Mouse (Mus musculus): ENCODE measurements around the gene Tshz2. TPM values are rescaled to one million over a fixed set of nuclear protein-coding genes. Genes with fewer than 3 reads are reported as not detected.

The Tshz2 gene
- polyA plus RNA-seq, 1 experiment from 2014 or later = 22.8 TPM

DNA sequence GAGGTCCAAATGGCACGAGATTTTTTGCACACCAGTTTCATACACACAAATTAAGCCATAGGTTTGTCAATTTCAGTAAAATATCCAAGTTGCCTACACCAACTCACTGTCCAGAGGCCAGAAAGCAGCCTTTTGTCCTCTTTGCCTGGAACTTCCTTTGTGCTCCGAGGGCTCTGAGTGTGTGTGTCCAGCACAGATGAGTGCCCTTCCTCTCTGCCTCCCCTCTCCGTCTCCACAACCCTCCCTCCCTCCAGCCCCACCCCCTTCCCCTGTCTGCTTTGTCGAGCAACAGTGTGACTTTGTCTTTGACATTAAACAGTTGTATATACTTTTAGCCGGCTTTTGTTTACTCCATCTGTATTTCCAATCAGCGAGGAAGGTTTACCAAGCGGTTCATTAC, 201.8 kb downstream of the Tshz2 start:
- no peak for ATAC-seq
- Histone ChIP-seq H3K36me3 (ENCODE audit: control insufficient read depth, insufficient read depth, low read length) (no peaks in the 10 kb centered on the region), H3K27ac (ENCODE audit: low read length) (no peak overlapping the region), H3K4me2 (ENCODE audit: low read length) (no peak overlapping the region), H3K4me3 (ENCODE audit: low read depth, low read length) (no peak overlapping the region), H3K4me1 (ENCODE audit: control insufficient read depth, insufficient read depth, low read length) (no peaks in the 10 kb centered on the region), H3K9me3 (replicated peaks; ENCODE audit: control insufficient read depth, low read length, poor library complexity, severe bottlenecking) (no peaks in the 10 kb centered on the region), H3K9ac (ENCODE audit: low read depth, low read length) (no peak overlapping the region), H3K27me3 (ENCODE audit: control insufficient read depth, insufficient read depth, low read depth, low read length) (no peaks in the 10 kb centered on the region)
- 35% methylated on average over 7 of the region's 7 CpGs for WGBS

DNA sequence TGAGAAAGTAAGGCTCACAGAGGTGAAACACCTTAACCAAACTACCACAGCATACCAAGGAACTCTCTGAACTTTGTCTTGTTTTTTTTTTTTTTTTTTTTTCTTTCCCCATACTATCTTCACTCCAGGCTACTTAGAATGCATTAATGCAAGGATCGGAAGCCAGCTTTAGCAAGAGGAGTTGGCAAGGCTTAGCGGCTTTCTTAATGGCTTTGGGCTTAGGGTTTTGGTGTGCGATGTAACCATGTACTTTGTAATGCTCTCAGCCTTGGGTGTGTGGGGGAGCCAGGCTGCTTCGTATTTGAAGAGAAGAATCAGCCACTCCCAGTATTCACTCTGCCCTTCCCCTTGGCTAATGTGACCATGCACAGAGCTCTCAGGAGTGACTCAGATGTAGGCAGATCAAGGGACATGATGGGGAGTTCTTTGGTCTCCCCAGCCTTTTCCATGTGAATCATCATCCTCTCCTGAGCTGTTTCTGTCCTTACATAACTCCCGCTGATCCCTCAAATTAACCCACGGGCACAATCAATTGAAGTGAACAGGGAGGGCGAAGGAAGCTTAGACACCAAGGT, 204.3 kb downstream of the Tshz2 start:
- Histone ChIP-seq H3K9ac (ENCODE audit: low read depth, low read length) (no peak overlapping the region), H3K9me3 (replicated peaks; ENCODE audit: control insufficient read depth, low read length, poor library complexity, severe bottlenecking) (no peaks in the 10 kb centered on the region), H3K27me3 (ENCODE audit: control insufficient read depth, insufficient read depth, low read depth, low read length) (no peaks in the 10 kb centered on the region), H3K27ac (ENCODE audit: low read length) (no peak overlapping the region), H3K4me3 (ENCODE audit: low read depth, low read length) (no peak overlapping the region), H3K4me1 (ENCODE audit: control insufficient read depth, insufficient read depth, low read length) (no peaks in the 10 kb centered on the region), H3K36me3 (ENCODE audit: control insufficient read depth, insufficient read depth, low read length) (no peaks in the 10 kb centered on the region), H3K4me2 (ENCODE audit: low read length) (no peak overlapping the region)
- no peak for ATAC-seq
- WGBS = 68% methylated on average over 7 of the region's 7 CpGs

DNA sequence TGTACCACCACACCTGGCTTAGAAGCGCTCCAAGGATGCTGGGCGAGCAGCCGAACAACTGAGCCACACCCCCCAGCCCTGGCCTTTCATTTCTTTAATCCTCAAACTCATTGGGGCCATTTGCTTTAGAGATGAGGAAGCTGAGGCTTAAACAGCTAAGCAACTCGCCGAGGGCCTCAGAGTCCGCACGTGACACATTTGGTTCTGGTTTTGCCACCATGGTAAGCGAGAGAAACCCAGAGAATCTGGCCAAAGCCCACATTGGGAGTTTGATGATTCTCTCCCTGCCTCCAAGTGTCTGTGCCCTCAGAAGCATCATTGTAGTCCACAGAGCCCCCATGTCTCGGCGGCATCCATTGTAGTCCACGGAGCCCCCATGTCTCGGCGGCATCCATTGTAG, 205.7 kb downstream of the Tshz2 start:
- Histone ChIP-seq H3K4me3 (ENCODE audit: low read depth, low read length) (no peak overlapping the region), H3K36me3 (ENCODE audit: control insufficient read depth, insufficient read depth, low read length) (no peaks in the 10 kb centered on the region), H3K4me2 (ENCODE audit: low read length) (no peak overlapping the region), H3K9me3 (replicated peaks; ENCODE audit: control insufficient read depth, low read length, poor library complexity, severe bottlenecking) (no peaks in the 10 kb centered on the region), H3K27ac (ENCODE audit: low read length) (no peak overlapping the region), H3K27me3 (ENCODE audit: control insufficient read depth, insufficient read depth, low read depth, low read length) (no peaks in the 10 kb centered on the region), H3K4me1 (ENCODE audit: control insufficient read depth, insufficient read depth, low read length) (no peaks in the 10 kb centered on the region), H3K9ac (ENCODE audit: low read depth, low read length) (no peak overlapping the region)
- 90% methylated on average over 13 of the region's 13 CpGs for WGBS
- ATAC-seq = no peak

DNA sequence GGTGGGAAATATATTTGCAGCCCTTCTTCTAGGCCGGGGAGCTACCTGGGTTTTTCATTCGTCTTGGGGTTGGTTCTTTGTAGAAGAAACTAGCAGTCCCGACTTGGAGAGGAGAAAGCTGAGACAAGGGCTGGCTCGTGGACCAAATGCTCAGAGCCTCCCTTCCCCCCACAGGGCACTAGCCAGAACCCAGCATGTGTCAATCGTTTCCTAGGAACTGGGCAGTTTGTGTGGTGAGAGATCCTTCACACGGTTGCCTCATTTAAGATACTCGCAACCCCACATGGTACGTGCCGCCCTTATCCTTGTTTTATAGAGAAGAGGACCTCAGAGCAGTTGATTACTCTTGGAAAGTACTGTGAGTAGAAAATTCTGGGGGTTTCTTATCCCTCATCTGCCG, 208.6 kb downstream of the Tshz2 start:
- Histone ChIP-seq H3K4me1 (ENCODE audit: control insufficient read depth, insufficient read depth, low read length) (no peaks in the 10 kb centered on the region), H3K36me3 (ENCODE audit: control insufficient read depth, insufficient read depth, low read length) (no peaks in the 10 kb centered on the region), H3K9me3 (replicated peaks; ENCODE audit: control insufficient read depth, low read length, poor library complexity, severe bottlenecking) (no peaks in the 10 kb centered on the region), H3K27me3 (ENCODE audit: control insufficient read depth, insufficient read depth, low read depth, low read length) (no peaks in the 10 kb centered on the region), H3K9ac (ENCODE audit: low read depth, low read length) (no peak overlapping the region), H3K27ac (ENCODE audit: low read length) (no peak overlapping the region), H3K4me2 (ENCODE audit: low read length) (no peak overlapping the region), H3K4me3 (ENCODE audit: low read depth, low read length) (no peak overlapping the region)
- ATAC-seq = no peak
- WGBS = 76% methylated on average over 10 of the region's 10 CpGs

DNA sequence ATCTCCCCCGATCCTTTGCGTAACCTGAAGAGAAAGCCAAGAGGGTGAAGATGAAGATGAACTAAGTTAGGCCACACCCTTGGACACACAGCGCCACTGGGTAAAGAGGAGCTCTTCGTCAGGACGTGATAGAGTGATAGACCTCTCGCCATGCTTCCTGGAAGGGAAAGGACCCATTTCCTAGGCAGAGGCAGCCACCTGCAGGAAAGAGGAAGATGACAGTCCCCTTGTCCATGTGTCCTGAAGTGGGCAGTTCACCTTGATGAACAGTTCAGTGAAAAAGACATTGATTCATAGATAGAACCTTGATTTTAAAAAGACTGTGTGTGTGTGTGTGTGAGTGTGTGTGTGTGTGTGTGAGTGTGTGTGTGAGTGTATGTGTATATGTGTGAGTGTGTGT, 209.7 kb downstream of the Tshz2 start:
- H3K9ac ChIP-seq (ENCODE audit: low read depth, low read length) = no peak overlapping the region
- H3K4me3 ChIP-seq (ENCODE audit: low read depth, low read length) = no peak overlapping the region
- H3K27me3 ChIP-seq (ENCODE audit: control insufficient read depth, insufficient read depth, low read depth, low read length) = no peaks in the 10 kb centered on the region
- no peaks in the 10 kb centered on the region for H3K4me1 ChIP-seq (ENCODE audit: control insufficient read depth, insufficient read depth, low read length)
- WGBS = 80% methylated on average over 6 of the region's 6 CpGs
- H3K36me3 ChIP-seq (ENCODE audit: control insufficient read depth, insufficient read depth, low read length) = no peaks in the 10 kb centered on the region
- ATAC-seq = no peak
- H3K9me3 ChIP-seq (replicated peaks; ENCODE audit: control insufficient read depth, low read length, poor library complexity, severe bottlenecking) = no peaks in the 10 kb centered on the region
- H3K4me2 ChIP-seq (ENCODE audit: low read length) = no peak overlapping the region
- H3K27ac ChIP-seq (ENCODE audit: low read length) = no peak overlapping the region

DNA sequence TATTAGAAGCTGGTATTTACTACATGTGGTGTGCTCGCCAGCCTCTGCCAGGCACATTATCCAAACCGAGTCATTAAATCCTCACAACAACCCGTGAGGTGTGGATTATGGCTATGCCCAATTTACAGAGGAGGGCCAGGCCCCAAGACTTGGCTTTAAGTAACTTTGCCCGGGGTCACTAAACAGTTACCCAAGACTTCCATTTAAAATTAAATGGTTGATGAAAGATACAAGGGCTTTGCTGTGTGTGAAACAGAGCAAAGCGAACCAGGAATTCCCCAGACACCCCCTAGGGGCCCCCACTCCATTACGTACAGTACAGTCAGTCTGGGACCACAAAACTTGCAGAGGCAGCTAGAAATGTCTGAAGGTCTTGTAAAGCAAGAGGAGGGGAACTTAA, 210.7 kb downstream of the Tshz2 start:
- Histone ChIP-seq H3K27ac (ENCODE audit: low read length) (no peak overlapping the region), H3K27me3 (ENCODE audit: control insufficient read depth, insufficient read depth, low read depth, low read length) (no peaks in the 10 kb centered on the region), H3K36me3 (ENCODE audit: control insufficient read depth, insufficient read depth, low read length) (no peaks in the 10 kb centered on the region), H3K4me3 (ENCODE audit: low read depth, low read length) (no peak overlapping the region), H3K9ac (ENCODE audit: low read depth, low read length) (no peak overlapping the region), H3K9me3 (replicated peaks; ENCODE audit: control insufficient read depth, low read length, poor library complexity, severe bottlenecking) (no peaks in the 10 kb centered on the region), H3K4me2 (ENCODE audit: low read length) (no peak overlapping the region), H3K4me1 (ENCODE audit: control insufficient read depth, insufficient read depth, low read length) (no peaks in the 10 kb centered on the region)
- WGBS = 84% methylated on average over 6 of the region's 6 CpGs
- no peak for ATAC-seq

DNA sequence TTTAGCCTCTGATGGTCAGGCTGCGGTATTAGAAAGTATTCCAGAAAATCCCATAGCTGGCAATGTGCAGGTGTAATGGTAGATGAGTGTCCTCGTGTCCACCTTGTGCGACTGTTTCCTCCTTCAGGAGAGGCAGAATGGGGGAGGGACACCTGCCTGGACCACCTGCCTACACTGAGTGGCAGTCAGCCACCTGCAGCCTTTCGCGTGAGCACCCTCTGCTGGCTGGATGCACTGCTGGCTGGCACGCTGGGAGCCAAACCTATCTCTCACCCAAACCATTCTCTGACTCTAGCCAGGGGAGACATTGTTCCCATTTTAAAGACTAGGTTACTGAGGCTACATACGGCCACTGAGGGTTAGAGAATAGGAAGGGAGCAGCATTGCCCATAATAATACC, 216.3 kb downstream of the Tshz2 start:
- Histone ChIP-seq H3K27me3 (ENCODE audit: control insufficient read depth, insufficient read depth, low read depth, low read length) (no peaks in the 10 kb centered on the region), H3K4me2 (ENCODE audit: low read length) (no peak overlapping the region), H3K36me3 (ENCODE audit: control insufficient read depth, insufficient read depth, low read length) (no peaks in the 10 kb centered on the region), H3K4me3 (ENCODE audit: low read depth, low read length) (no peak overlapping the region), H3K27ac (ENCODE audit: low read length) (no peak overlapping the region), H3K9ac (ENCODE audit: low read depth, low read length) (no peak overlapping the region), H3K4me1 (ENCODE audit: control insufficient read depth, insufficient read depth, low read length) (no peaks in the 10 kb centered on the region), H3K9me3 (replicated peaks; ENCODE audit: control insufficient read depth, low read length, poor library complexity, severe bottlenecking) (no peaks in the 10 kb centered on the region)
- ATAC-seq = 0 out of 2 replicates have a peak, but pooled peaks have one; percentile 28
- 37% methylated on average over 7 of the region's 7 CpGs for WGBS

DNA sequence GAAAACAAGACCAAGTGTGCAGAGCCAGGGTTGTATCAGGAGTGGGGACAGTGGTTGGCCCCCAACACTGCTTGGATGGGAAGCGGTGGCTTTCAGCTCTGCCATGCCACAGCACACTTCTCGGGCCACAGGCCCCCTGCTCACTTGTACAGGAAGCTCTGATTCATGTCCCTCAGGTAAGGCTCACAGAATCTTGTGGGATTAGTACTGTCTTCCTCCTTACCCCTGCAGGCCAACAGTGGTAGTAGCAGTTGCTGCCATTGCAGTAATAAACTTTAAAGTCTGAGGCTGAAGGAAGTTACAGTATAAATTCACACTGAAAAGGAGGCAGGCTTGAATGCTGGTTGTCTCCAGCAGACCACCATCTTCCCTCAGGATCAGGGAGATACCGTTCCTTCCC, 216.7 kb downstream of the Tshz2 start:
- Histone ChIP-seq H3K27me3 (ENCODE audit: control insufficient read depth, insufficient read depth, low read depth, low read length) (no peaks in the 10 kb centered on the region), H3K9ac (ENCODE audit: low read depth, low read length) (no peak overlapping the region)
- WGBS = 78% methylated on average over 3 of the region's 3 CpGs

DNA sequence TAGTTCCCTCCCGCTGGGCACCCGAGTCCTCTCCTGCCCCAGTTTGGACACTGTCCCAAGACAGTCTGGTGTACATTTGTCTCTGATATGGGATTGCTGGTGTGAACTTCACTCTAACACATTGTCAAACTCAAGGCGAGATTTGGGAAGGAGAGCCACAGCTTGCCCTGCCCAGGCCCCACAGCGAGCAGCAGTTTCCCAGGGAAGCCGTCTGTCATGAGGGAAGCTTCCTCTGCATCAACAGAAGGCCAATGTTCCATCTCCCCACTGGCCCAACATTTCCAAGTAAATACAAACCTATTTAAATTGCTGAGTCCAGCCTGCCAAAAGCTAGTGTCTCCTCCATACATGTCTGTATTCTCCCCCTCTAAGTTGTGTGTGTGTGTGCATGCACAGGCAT, 218.8 kb downstream of the Tshz2 start:
- Histone ChIP-seq H3K4me3 (ENCODE audit: low read depth, low read length) (no peak overlapping the region), H3K9me3 (replicated peaks; ENCODE audit: control insufficient read depth, low read length, poor library complexity, severe bottlenecking) (no peaks in the 10 kb centered on the region), H3K4me1 (ENCODE audit: control insufficient read depth, insufficient read depth, low read length) (no peaks in the 10 kb centered on the region), H3K36me3 (ENCODE audit: control insufficient read depth, insufficient read depth, low read length) (no peaks in the 10 kb centered on the region), H3K27me3 (ENCODE audit: control insufficient read depth, insufficient read depth, low read depth, low read length) (no peaks in the 10 kb centered on the region), H3K27ac (ENCODE audit: low read length) (no peak overlapping the region), H3K9ac (ENCODE audit: low read depth, low read length) (no peak overlapping the region), H3K4me2 (ENCODE audit: low read length) (no peak overlapping the region)
- ATAC-seq = no peak
- WGBS = 88% methylated on average over 5 of the region's 5 CpGs

More for the DNA sequence above, 216.7 kb downstream of the Tshz2 start:
- Histone ChIP-seq H3K4me3 (ENCODE audit: low read depth, low read length) (no peak overlapping the region), H3K27ac (ENCODE audit: low read length) (no peak overlapping the region), H3K9me3 (replicated peaks; ENCODE audit: control insufficient read depth, low read length, poor library complexity, severe bottlenecking) (no peaks in the 10 kb centered on the region), H3K4me2 (ENCODE audit: low read length) (no peak overlapping the region), H3K4me1 (ENCODE audit: control insufficient read depth, insufficient read depth, low read length) (no peaks in the 10 kb centered on the region), H3K36me3 (ENCODE audit: control insufficient read depth, insufficient read depth, low read length) (no peaks in the 10 kb centered on the region)
- 0 out of 2 replicates have a peak, but pooled peaks have one; percentile 14 for ATAC-seq
